Mouse (Mus musculus): ENCODE data around the gene Trmt1. TPM values are rescaled to one million over a fixed set of nuclear protein-coding genes. Genes with fewer than 3 reads are reported as not detected.

The Trmt1 gene
- total RNA-seq, 2 experiments from 2014 or later: 109 to 113 TPM

DNA sequence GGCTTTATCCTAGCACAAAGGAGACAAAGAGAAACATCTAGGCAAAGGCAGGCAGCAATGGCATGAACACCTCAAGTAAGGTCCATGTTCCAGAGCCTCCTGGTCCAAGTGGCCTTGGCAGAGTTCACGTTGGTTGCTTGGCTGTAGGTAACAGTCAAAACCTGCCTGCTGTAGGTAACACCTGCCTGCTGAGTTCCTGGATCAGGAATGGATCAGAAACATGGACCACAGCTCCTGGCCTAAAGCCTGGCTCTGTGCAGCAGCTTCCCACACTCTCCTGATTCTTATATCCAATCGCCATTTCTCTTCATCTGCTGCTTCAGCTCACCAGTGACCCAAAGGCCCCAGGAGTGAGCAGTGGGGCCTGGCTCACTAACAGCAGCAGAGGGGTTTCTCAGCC lies 48.6 kb downstream of the Trmt1 start:
- no peak for TF ChIP-seq CTCF (conservative IDR thresholded peaks at IDR 0.05)
- peak overlapping the region; percentile 93 for H3K27ac ChIP-seq
- no peak overlapping the region for H3K4me3 ChIP-seq
- no peak for DNase-seq (ENCODE audit: low spot score in 2 of 2)

DNA sequence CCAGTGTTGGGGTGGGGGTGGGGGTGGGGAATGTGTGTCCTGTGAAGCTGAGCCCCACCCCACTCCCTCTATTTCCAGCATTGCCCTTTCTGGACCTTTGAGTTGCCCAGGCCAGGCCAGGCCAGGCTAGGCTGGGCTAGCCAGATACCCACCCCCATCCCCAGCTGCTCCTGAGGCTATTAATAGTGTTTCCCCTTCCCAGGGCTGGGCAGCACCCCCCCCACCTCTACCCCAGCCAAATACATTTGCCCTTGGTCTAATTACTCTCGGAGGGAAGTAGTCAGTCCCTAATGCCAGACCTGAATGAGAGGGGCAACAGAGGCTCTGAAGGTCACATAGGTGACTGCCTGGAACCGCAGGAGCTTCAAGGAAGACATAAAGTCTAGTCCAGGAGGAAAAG lies 49.5 kb downstream of the Trmt1 start:
- peak overlapping the region; percentile 93 for H3K27ac ChIP-seq
- no peak overlapping the region for H3K4me3 ChIP-seq
- no peak for TF ChIP-seq CTCF (conservative IDR thresholded peaks at IDR 0.05)
- no peak for DNase-seq (ENCODE audit: low spot score in 2 of 2)

DNA sequence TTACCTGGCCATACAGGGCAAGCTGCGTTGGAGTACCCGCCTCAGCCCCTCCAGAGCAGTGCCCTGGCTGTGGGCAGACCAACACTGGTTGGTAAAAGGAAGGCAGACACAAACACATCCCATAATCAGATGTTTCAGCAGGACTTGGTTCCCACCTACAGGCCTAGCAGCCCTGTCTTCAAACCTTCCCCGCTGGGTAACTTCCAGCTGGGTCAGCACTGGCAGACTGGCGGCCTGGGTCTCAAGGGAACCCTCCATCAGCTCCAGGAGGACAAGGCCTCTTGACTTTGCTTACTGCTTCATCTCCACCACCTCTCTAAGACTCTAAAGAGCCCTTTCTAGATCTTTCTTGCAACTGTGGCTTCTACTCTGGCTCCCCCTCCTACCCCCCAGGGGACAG lies 50.4 kb downstream of the Trmt1 start:
- Histone ChIP-seq H3K4me3 (no peak overlapping the region; the same call in 1 of the 2 replicates), H3K27ac (peak overlapping the region; percentile 93)
- TF ChIP-seq CTCF (conservative IDR thresholded peaks at IDR 0.05): no peak
- DNase-seq (ENCODE audit: low spot score in 2 of 2): no peak

DNA sequence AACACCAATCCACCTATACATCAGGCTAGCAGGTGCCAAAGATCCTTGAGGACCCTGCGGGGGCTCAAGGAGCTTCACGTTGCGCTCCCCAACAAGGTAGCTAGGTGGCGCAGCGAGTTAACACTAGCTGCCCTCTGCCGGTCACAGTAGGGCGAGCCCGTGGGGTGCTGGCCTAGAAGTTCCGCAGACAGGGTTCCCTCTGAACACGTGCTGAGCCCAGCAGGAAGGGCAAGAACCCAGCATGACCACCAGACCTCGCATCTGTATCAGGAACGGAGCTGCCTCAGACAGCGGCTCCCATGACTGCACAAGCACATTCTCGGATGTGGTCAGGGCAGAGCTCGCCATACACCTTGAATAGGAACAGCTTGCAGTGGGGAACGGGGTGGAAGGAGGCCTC lies 51.5 kb downstream of the Trmt1 start:
- TF ChIP-seq CTCF (conservative IDR thresholded peaks at IDR 0.05): peak; percentile 99
- peak overlapping the region; percentile 80 for H3K27ac ChIP-seq
- peak; percentile 68 for DNase-seq (ENCODE audit: low spot score in 2 of 2)
- peak overlapping the region; percentile 20; the same call in 1 of the 2 replicates for H3K4me3 ChIP-seq

DNA sequence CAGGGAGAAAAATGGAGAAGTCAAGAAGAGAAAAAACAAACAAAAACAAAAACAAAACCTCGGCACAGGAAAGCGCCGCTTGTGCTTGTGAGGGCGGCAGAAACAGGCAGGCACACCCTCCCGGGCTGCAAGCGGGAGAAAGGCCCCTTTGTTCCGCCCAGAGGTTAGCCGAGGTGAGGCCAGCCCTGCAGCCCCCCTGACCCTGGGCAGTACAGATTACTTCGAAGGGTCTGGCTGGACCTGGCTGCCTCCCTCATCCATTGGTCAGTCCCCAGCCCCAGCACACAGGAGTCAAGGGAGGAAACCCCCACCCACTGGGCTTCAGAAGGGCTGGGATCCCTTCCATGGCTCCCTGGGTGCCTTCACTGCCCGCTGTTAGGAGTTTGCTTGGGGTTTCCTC lies 52.2 kb downstream of the Trmt1 start:
- DNase-seq (ENCODE audit: low spot score in 2 of 2): no peak
- no peak overlapping the region for H3K4me3 ChIP-seq
- TF ChIP-seq CTCF (conservative IDR thresholded peaks at IDR 0.05): no peak
- H3K27ac ChIP-seq: peak overlapping the region; percentile 80

DNA sequence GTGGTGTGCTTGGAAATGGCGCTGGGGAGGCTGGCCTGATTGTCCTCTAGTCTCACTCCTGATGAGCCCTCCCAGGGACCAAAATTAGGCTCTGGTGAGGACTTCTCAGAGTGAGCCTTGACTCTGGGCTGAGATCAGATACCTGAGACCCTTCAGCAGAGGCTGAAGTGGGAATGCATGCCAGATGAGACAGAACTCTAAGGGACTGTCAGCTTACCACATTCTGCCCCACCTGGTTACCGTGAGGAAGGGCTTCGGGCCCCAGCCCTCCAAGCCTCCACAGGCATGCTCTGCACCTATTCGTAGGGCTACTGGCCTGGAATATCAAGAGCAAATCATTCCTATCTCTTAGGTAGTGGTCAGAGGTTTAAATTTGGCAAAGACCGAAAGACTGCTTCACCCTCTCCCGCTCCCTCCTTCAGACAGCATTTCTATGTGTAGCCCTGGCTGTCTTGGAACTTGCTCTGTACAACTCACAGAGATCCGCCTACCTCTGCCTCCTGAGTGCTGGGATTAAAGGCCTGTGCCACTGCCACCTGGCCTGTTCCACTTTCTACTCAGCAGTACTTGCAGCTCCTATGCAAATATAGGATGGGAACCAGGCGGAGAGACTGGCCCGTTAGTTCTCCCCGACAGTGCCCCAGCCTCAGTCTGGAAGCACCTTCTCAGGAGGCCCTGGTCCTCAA lies 52.8 kb downstream of the Trmt1 start:
- Histone ChIP-seq H3K4me3 (no peak overlapping the region), H3K27ac (peak overlapping the region; percentile 80)
- no peak for DNase-seq (ENCODE audit: low spot score in 2 of 2)
- no peak for TF ChIP-seq CTCF (conservative IDR thresholded peaks at IDR 0.05)

DNA sequence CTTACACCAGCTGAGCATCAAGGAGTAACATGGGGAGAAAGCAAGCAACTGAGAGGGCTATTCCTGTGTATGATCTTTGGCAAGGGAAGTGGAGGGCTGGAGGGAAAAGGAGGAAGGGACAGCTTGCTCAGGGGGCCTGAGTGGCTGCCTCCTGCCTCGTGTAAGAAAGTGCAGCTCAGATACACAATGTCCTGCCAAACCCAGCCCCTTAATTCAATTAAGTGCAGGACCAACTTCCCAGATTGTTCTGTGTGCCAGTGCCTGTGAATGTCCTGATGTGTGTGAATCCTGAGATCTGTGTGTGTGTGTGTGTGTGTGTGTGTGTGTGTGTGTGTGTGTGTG lies 53.3 kb downstream of the Trmt1 start:
- Histone ChIP-seq H3K27ac (peak overlapping the region; percentile 80), H3K4me3 (no peak overlapping the region)
- no peak for TF ChIP-seq CTCF (conservative IDR thresholded peaks at IDR 0.05)
- no peak for DNase-seq (ENCODE audit: low spot score in 2 of 2)

DNA sequence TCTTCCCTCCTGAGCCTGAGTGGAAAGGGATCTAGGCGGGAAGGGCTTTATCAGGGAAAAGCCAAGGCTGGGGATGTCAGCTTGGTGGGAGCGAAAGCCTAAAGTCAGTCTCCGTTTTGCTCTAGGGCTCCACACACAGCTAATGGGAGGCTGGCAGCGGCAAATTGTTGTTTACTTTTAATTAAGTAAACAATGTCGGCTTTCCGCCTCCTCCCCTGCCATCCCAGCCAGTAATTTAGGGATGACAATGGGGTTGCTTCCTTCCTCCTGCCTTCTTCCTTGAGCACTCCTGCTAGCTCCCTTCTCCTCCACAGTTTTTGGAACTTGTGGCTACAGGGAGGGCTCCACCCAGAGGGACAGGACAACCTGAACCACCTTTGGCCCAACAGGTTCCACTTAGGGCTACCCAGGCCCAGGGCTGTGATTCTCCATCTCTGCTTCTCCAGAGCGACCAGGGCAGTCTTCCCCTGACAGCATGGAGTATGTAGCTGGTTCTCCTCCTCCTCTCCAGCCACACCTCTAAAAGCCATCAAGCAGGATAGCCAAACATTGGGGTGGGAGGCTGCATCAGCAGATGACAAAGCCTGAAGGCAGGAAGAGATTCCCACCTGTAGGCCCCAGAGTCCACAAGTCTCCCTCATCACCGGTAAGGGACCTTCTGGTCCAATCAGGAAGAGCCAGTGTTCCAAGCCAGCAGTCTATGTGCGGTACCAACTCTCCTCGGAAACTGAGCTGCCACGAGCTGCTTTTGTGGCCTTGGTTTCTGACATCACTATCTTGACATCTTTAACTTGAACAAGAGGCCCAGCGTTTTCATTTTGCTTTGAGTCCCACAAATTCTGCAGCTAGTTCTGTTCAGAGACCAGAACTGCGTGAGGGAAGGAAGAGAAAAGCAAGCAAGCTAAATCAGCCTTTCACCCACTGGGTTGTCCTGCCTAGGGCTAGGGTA lies 55.1 kb downstream of the Trmt1 start:
- Histone ChIP-seq H3K27ac (peak overlapping the region; percentile 84), H3K4me3 (no peak overlapping the region)
- TF ChIP-seq CTCF (conservative IDR thresholded peaks at IDR 0.05): no peak
- no peak for DNase-seq (ENCODE audit: low spot score in 2 of 2)

DNA sequence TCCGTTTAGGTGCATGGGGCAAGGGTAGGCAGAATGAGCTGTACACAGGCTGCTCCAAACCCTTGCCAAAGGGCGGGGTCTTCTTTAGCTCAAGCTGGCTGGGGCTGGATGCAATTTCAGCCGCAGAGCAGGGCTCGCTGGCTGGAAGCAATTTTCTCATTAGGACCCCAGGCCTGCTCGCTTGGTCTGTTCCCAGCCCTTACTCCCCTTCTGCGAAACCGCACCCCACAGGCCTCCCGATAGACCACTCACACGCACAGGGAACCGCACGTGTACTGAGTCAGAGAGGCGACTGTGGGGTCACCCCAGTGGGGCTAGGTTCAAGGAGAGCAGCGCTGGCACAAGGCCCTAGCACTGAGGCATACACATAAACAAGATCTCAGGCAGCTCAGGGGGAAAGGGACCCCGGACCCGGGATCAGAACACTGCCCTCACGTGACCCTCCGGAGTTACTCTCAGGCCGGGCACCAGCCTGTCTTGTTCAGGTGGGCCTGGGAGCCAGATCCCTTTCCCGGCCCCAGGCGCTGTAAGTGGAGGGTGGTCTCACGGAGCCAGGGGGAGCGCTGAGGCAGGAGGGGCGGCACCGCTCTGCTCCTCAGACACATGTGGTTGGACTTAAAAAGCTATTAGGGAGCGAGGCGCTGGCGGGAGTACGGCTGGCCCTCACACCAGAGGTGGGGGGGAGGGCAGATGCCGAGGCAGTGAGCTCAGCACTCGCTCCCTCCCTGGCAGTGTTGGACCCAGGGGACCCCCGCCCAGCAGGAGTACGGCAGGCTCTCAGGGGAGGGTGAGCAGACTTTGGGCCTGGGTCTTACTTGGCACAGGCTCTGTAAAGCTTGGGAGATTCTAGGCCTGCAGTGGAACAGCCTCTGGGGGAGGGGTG lies 56.3 kb downstream of the Trmt1 start:
- peak overlapping the region; percentile 84 for H3K27ac ChIP-seq
- TF ChIP-seq CTCF (conservative IDR thresholded peaks at IDR 0.05): no peak
- peak overlapping the region; percentile 4; the same call in 1 of the 2 replicates for H3K4me3 ChIP-seq
- DNase-seq (ENCODE audit: low spot score in 2 of 2): no peak

DNA sequence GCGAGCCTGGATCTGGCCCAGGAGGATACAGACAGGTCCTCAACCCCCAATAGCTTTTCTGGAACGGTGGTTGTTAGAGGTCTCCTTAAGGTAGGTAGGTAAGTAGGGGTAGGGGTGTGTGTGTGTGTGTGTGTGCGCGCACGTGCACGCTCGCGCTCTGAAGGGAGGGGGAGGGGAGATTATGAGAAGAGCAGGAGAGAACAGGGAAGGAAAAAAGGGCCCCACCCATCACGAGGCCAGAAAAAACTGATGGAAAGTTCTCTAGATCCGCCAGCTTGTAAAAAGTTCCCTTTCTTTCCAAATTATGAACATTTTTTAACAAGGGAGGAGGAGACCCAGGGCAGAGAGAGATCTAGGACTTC lies 56.9 kb downstream of the Trmt1 start:
- Histone ChIP-seq H3K4me3 (no peak overlapping the region; the same call in 1 of the 2 replicates), H3K27ac (peak overlapping the region; percentile 84; the same call in 1 of the 2 replicates)
- DNase-seq (ENCODE audit: low spot score in 2 of 2): no peak
- no peak for TF ChIP-seq CTCF (conservative IDR thresholded peaks at IDR 0.05)

DNA sequence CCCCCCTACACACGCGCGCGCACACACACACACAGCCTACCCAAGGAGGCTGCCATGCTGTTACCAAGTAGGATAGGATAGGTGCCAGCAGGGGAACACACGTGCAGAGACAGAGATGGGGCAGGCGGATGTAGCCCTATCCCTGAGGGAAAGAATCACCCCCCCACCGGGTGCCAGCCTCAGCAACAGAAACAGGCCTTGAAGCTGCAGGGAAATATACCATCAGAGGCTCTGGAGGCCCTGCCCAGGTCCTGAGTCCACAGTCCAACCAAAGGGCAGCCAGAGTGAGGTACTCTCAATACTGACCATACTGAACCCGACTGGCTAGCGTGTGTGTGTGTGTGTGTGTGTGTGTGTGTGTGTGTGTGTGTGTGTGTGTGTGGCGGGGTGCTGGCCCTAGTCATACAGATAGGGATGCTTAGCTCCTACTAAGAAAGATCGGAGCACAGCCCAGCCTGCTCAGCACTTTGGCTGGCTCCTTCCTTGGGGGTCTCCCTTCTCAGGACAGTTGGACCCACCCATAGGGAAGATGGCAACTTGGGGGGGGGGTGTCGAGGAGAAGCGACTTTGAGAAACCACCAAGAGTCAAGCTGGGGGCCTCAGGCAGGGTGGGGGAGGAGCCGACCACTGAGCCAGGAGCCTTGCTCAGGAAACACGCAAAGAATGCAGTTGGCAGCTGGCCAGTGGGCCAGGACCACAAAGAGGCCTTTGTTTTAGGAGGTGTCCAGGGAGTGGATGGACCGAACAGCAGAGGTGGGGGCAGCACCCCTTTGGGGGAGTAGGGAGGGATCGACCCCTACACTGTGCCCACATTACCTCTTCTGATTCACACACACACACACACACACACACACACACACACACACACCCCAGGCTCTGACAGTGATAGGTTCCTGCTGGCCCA lies 57.7 kb downstream of the Trmt1 start:
- Histone ChIP-seq H3K4me3 (no peak overlapping the region), H3K27ac (peak overlapping the region; percentile 84; the same call in 1 of the 2 replicates)
- DNase-seq (ENCODE audit: low spot score in 2 of 2): no peak
- no peak for TF ChIP-seq CTCF (conservative IDR thresholded peaks at IDR 0.05)
